Mouse (Mus musculus) embryo, embryonic 10.5 days (tissue): ENCODE data around the gene Gm49387.

Experiments
- DNase-seq: peaks from one replicate; pipeline ENCODE4 v3.0.0-alpha.2; 2015; ENCODE audit warnings: low spot score

Gm49387 gene

GRCm38 (mm10) chr14:31525040-31525810, 115.5 kb downstream of the Gm49387 start:
- no peak for DNase-seq

- DNase-seq = no peak
Observed at GRCm38 (mm10) chr14:31521318-31521717, 119.4 kb downstream of the Gm49387 start.

- peak; percentile 22 for DNase-seq
Observed at GRCm38 (mm10) chr14:31519165-31519564, 121.5 kb downstream of the Gm49387 start.

- no peak for DNase-seq
Observed at GRCm38 (mm10) chr14:31515895-31516294, 124.8 kb downstream of the Gm49387 start.

GRCm38 (mm10) chr14:31510322-31510721, 130.4 kb downstream of the Gm49387 start:
- no peak for DNase-seq

GRCm38 (mm10) chr14:31509911-31510310, 130.8 kb downstream of the Gm49387 start:
- DNase-seq = no peak

- DNase-seq = no peak
Observed at GRCm38 (mm10) chr14:31506456-31506855, 134.2 kb downstream of the Gm49387 start.

- DNase-seq = no peak
Observed at GRCm38 (mm10) chr14:31503406-31503805, 137.3 kb downstream of the Gm49387 start.
